Mouse (Mus musculus) kidney, embryonic 16.5 days (tissue): ENCODE data around the gene Tenm2. TPM values are rescaled to one million over a fixed set of nuclear protein-coding genes. Genes with fewer than 3 reads are reported as not detected.

Experiments used
- ATAC-seq: fragments of 200-750 bp; cut with Nextera tagmentation; 2 replicates; pipeline ENCODE4 v1.8.0; 2017; ENCODE audit warnings: moderate TSS enrichment; ENCODE audit not compliant: low FRiP score, low TSS enrichment
- H3K27ac ChIP-seq: fragments of 300-500 bp; sonication (generic); 2 replicates; pipeline ENCODE4 v1.5.1; 2014; ENCODE audit warnings: low read length
- H3K27me3 ChIP-seq: fragments of 300-500 bp; sonication (generic); 2 replicates; pipeline ENCODE4 v1.6.1; 2014; ENCODE audit warnings: low read length, control low read depth, mixed read lengths; ENCODE audit not compliant: insufficient read depth
- H3K36me3 ChIP-seq: fragments of 300-500 bp; sonication (generic); 2 replicates; pipeline ENCODE4 v1.6.1; 2014; ENCODE audit warnings: low read length, control low read depth, mixed read lengths; ENCODE audit not compliant: insufficient read depth
- H3K4me1 ChIP-seq: fragments of 300-500 bp; sonication (generic); 2 replicates; pipeline ENCODE4 v1.6.1; 2014; ENCODE audit warnings: low read length, control low read depth, mixed read lengths; ENCODE audit not compliant: insufficient read depth
- H3K4me2 ChIP-seq: fragments of 300-500 bp; sonication (generic); replicated peaks from 2 replicates; pipeline ENCODE4 v1.6.1; 2014; ENCODE audit warnings: low read depth, low read length
- H3K4me3 ChIP-seq: fragments of 300-500 bp; sonication (generic); 2 replicates; pipeline ENCODE4 v1.5.1; 2014; ENCODE audit warnings: mild to moderate bottlenecking, low read length
- H3K9ac ChIP-seq: fragments of 300-500 bp; sonication (generic); replicated peaks from 2 replicates; pipeline ENCODE4 v1.6.1; 2014; ENCODE audit warnings: low read length
- H3K9me3 ChIP-seq: fragments of 300-500 bp; sonication (generic); 2 replicates; pipeline ENCODE4 v1.6.1; 2016; ENCODE audit warnings: low read length, control low read depth
- WGBS: fragments of 180-500 bp; shearing (Covaris S2); extraction: QIAGEN DNeasy Blood & Tissue Kit; methylation state at CpG from one replicate; pipeline ENCODE4 v1.1.7; 2014; 5-methylcytosine and 5-hydroxymethylcytosine counted together
- polyA plus RNA-seq: library from polyadenylated mRNA; unstranded; fragments of >200 nt; fragmentation: Nextera tagmentation; extraction: Ambion mirVana; gene quantifications from 2 replicates; pipeline ENCODE4 v1.2.1, GENCODE M21; 2015

The Tenm2 gene
- polyA plus RNA-seq, 1 experiment from 2014 or later = 0.76 TPM

- no peak for ATAC-seq
- WGBS = 88% methylated on average over 6 of the region's 6 CpGs
- Histone ChIP-seq H3K4me3 (no peak overlapping the region), H3K9me3 (no peaks in the 10 kb centered on the region), H3K4me2 (no peak overlapping the region), H3K4me1 (no peaks in the 10 kb centered on the region), H3K36me3 (no peaks in the 10 kb centered on the region), H3K27ac (no peak overlapping the region), H3K9ac (no peak overlapping the region), H3K27me3 (no peaks in the 10 kb centered on the region)
These were observed 622.0 kb downstream of the Tenm2 start for GRCm38 (mm10) chr11:36613807-36614206.

GRCm38 (mm10) chr11:36604815-36605382 is 630.9 kb downstream of the Tenm2 start:
- no peak for ATAC-seq
- 18% methylated on average over 8 of the region's 8 CpGs for WGBS
- H3K9me3 ChIP-seq = no peaks in the 10 kb centered on the region

GRCm38 (mm10) chr11:36604272-36604671 is 631.5 kb downstream of the Tenm2 start:
- Histone ChIP-seq H3K9me3 (no peaks in the 10 kb centered on the region), H3K9ac (no peak overlapping the region)
- WGBS = 26% methylated on average over 3 of the region's 3 CpGs

More at GRCm38 (mm10) chr11:36604815-36605382, 630.9 kb downstream of the Tenm2 start:
- Histone ChIP-seq H3K9ac (no peak overlapping the region), H3K4me2 (no peak overlapping the region), H3K27ac (no peak overlapping the region), H3K4me1 (no peaks in the 10 kb centered on the region), H3K36me3 (no peaks in the 10 kb centered on the region), H3K27me3 (no peaks in the 10 kb centered on the region), H3K4me3 (no peak overlapping the region)

GRCm38 (mm10) chr11:36592471-36592870 is 643.3 kb downstream of the Tenm2 start:
- Histone ChIP-seq H3K36me3 (no peaks in the 10 kb centered on the region), H3K27me3 (no peaks in the 10 kb centered on the region), H3K4me3 (no peak overlapping the region), H3K4me2 (no peak overlapping the region), H3K4me1 (no peaks in the 10 kb centered on the region), H3K9me3 (no peaks in the 10 kb centered on the region), H3K9ac (no peak overlapping the region), H3K27ac (no peak overlapping the region)
- ATAC-seq = no peak
- 61% methylated on average over 1 of the region's 1 CpGs for WGBS

More at GRCm38 (mm10) chr11:36604272-36604671, 631.5 kb downstream of the Tenm2 start:
- Histone ChIP-seq H3K4me2 (no peak overlapping the region), H3K27ac (no peak overlapping the region), H3K36me3 (no peaks in the 10 kb centered on the region), H3K27me3 (no peaks in the 10 kb centered on the region), H3K4me3 (no peak overlapping the region), H3K4me1 (no peaks in the 10 kb centered on the region)
- no peak for ATAC-seq

- Histone ChIP-seq H3K9me3 (no peaks in the 10 kb centered on the region), H3K27me3 (no peaks in the 10 kb centered on the region), H3K27ac (no peak overlapping the region), H3K36me3 (no peaks in the 10 kb centered on the region), H3K4me1 (no peaks in the 10 kb centered on the region), H3K4me2 (no peak overlapping the region), H3K9ac (no peak overlapping the region), H3K4me3 (no peak overlapping the region)
- WGBS = 65% methylated on average over 2 of the region's 2 CpGs
- no peak for ATAC-seq
These were observed 669.6 kb downstream of the Tenm2 start for GRCm38 (mm10) chr11:36566146-36566545.

- H3K9me3 ChIP-seq = no peaks in the 10 kb centered on the region
- no peaks in the 10 kb centered on the region for H3K36me3 ChIP-seq
- no peak overlapping the region for H3K4me3 ChIP-seq
- no peak for ATAC-seq
- no peaks in the 10 kb centered on the region for H3K27me3 ChIP-seq
- 73% methylated on average over 3 of the region's 3 CpGs for WGBS
- H3K4me1 ChIP-seq = no peaks in the 10 kb centered on the region
- no peak overlapping the region for H3K4me2 ChIP-seq
- no peak overlapping the region for H3K27ac ChIP-seq
- no peak overlapping the region for H3K9ac ChIP-seq
These were observed 672.9 kb downstream of the Tenm2 start for GRCm38 (mm10) chr11:36562851-36563250.

GRCm38 (mm10) chr11:36560785-36561548 is 674.8 kb downstream of the Tenm2 start:
- Histone ChIP-seq H3K4me2 (no peak overlapping the region), H3K27ac (no peak overlapping the region), H3K4me1 (no peaks in the 10 kb centered on the region), H3K9ac (no peak overlapping the region), H3K36me3 (no peaks in the 10 kb centered on the region), H3K9me3 (no peaks in the 10 kb centered on the region), H3K4me3 (no peak overlapping the region), H3K27me3 (no peaks in the 10 kb centered on the region)
- WGBS = 75% methylated on average over 7 of the region's 7 CpGs
- no peak for ATAC-seq

GRCm38 (mm10) chr11:36557316-36557715 is 678.4 kb downstream of the Tenm2 start:
- 80% methylated on average over 6 of the region's 6 CpGs for whole genome bisulfite sequencing
- Histone ChIP-seq H3K9ac (no peak overlapping the region), H3K9me3 (no peaks in the 10 kb centered on the region), H3K27me3 (no peaks in the 10 kb centered on the region), H3K4me3 (no peak overlapping the region), H3K36me3 (no peaks in the 10 kb centered on the region), H3K4me1 (no peaks in the 10 kb centered on the region), H3K4me2 (no peak overlapping the region), H3K27ac (no peak overlapping the region)
- no peak for ATAC-seq

- H3K9me3 ChIP-seq = no peaks in the 10 kb centered on the region
- H3K27ac ChIP-seq = no peak overlapping the region
- H3K4me2 ChIP-seq = no peak overlapping the region
- H3K27me3 ChIP-seq = no peaks in the 10 kb centered on the region
- no peak for ATAC-seq
- H3K4me1 ChIP-seq = no peaks in the 10 kb centered on the region
- 66% methylated on average over 5 of the region's 5 CpGs for WGBS
- no peaks in the 10 kb centered on the region for H3K36me3 ChIP-seq
- no peak overlapping the region for H3K9ac ChIP-seq
- no peak overlapping the region for H3K4me3 ChIP-seq
These were observed 682.5 kb downstream of the Tenm2 start for GRCm38 (mm10) chr11:36553286-36553685.

GRCm38 (mm10) chr11:36550649-36551048 is 685.1 kb downstream of the Tenm2 start:
- Histone ChIP-seq H3K9ac (no peak overlapping the region), H3K4me1 (no peaks in the 10 kb centered on the region), H3K9me3 (no peaks in the 10 kb centered on the region), H3K36me3 (no peaks in the 10 kb centered on the region), H3K27ac (no peak overlapping the region), H3K27me3 (no peaks in the 10 kb centered on the region), H3K4me3 (no peak overlapping the region), H3K4me2 (no peak overlapping the region)
- no peak for ATAC-seq
- WGBS = 39% methylated on average over 4 of the region's 4 CpGs
